Mouse (Mus musculus): ENCODE results near the gene Hoxc12.

DNA sequence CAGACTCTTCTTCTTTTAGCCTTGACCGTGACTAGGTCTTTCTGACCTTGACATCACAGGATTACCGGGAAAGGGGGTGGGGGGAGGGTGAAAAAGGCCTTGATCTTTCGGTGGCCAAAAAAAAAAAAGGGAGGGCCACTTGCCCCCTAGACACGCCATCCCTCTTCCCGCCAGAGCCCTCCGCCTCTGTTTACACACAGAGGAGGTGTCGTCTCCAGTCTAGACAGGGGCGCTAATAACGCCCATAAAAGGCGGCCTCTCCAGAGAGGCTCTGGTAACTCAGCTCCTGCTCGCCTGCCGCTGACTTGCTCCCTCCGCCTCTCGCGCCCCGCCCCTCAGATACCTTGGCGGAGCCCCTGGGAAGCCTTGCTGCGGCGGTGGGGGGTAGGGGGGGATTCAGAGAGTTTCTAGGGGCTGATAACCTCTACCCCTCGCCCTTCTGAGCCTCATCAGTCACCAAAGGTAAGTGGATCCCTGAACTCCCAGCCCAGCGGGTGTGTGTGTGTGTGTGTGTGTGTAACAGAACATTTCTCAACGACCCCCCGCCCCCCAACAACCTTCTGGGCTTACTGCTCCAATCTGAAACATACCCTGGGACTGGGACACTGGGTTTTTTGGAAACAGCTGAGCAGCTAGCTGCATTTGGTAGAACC, 4.7 kb upstream of the Hoxc12 start:
- TF ChIP-seq POLR2A (IDR thresholded peaks at IDR 0.05; ENCODE audit: insufficient read depth, low read depth, low read length) (no peak), CTCF (IDR thresholded peaks at IDR 0.05) (no peak)
